Mouse (Mus musculus) hindbrain, embryonic 14.5 days (tissue): ENCODE data around the gene Slc45a3. TPM values are rescaled to one million over a fixed set of nuclear protein-coding genes. Genes with fewer than 3 reads are reported as not detected.

Source experiments
- ATAC-seq: fragments of 200-750 bp; cut with Nextera tagmentation; 2 replicates; pipeline ENCODE4 v1.8.0; 2017; ENCODE audit warnings: moderate number of reproducible peaks, mild to moderate bottlenecking, moderate TSS enrichment, moderate library complexity; ENCODE audit not compliant: low FRiP score
- DNase-seq: peaks from one replicate; pipeline ENCODE4 v3.0.0-alpha.2; 2015; ENCODE audit warnings: low spot score
- H3K27ac ChIP-seq: fragments of 300-500 bp; sonication (generic); 2 replicates; pipeline ENCODE4 v1.5.1; 2014; ENCODE audit warnings: mild to moderate bottlenecking, moderate library complexity
- H3K27me3 ChIP-seq: fragments of 300-500 bp; sonication (generic); 2 replicates; pipeline ENCODE4 v1.6.1; 2014; ENCODE audit warnings: mild to moderate bottlenecking, low read length, mixed read lengths; ENCODE audit not compliant: control insufficient read depth, insufficient read depth
- H3K36me3 ChIP-seq: fragments of 300-500 bp; sonication (generic); replicated peaks from 2 replicates; pipeline ENCODE4 v1.6.1; 2014; ENCODE audit not compliant: control insufficient read depth, insufficient read depth
- H3K4me1 ChIP-seq: fragments of 300-500 bp; sonication (generic); replicated peaks from 2 replicates; pipeline ENCODE4 v1.6.1; 2014; ENCODE audit warnings: antibody characterized with exemption, low read length, mixed read lengths; ENCODE audit not compliant: control insufficient read depth, insufficient read depth
- H3K4me2 ChIP-seq: fragments of 300-500 bp; sonication (generic); replicated peaks from 2 replicates; pipeline ENCODE4 v1.6.1; 2014; ENCODE audit warnings: mild to moderate bottlenecking, moderate library complexity
- H3K4me3 ChIP-seq: fragments of 300-500 bp; sonication (generic); replicated peaks from 2 replicates; pipeline ENCODE4 v1.5.1; 2014; ENCODE audit warnings: mild to moderate bottlenecking, low read length
- H3K9ac ChIP-seq: fragments of 300-500 bp; sonication (generic); 2 replicates; pipeline ENCODE4 v1.6.1; 2014
- H3K9me3 ChIP-seq: fragments of 300-500 bp; sonication (generic); 2 replicates; pipeline ENCODE4 v1.6.1; 2016; ENCODE audit warnings: low read length; ENCODE audit not compliant: control insufficient read depth
- WGBS: fragments of 180-500 bp; shearing (Covaris S2); extraction: QIAGEN DNeasy Blood & Tissue Kit; methylation state at CpG from one replicate; pipeline ENCODE4 v1.1.7; 2014; 5-methylcytosine and 5-hydroxymethylcytosine counted together
- polyA plus RNA-seq: library from polyadenylated mRNA; unstranded; fragments of >200 nt; fragmentation: Nextera tagmentation; extraction: Ambion mirVana; gene quantifications from 2 replicates; pipeline ENCODE4 v1.2.1, GENCODE M21; 2014

Slc45a3 gene
- polyA plus RNA-seq, 1 experiment from 2014 or later, result 0.82 TPM

DNA sequence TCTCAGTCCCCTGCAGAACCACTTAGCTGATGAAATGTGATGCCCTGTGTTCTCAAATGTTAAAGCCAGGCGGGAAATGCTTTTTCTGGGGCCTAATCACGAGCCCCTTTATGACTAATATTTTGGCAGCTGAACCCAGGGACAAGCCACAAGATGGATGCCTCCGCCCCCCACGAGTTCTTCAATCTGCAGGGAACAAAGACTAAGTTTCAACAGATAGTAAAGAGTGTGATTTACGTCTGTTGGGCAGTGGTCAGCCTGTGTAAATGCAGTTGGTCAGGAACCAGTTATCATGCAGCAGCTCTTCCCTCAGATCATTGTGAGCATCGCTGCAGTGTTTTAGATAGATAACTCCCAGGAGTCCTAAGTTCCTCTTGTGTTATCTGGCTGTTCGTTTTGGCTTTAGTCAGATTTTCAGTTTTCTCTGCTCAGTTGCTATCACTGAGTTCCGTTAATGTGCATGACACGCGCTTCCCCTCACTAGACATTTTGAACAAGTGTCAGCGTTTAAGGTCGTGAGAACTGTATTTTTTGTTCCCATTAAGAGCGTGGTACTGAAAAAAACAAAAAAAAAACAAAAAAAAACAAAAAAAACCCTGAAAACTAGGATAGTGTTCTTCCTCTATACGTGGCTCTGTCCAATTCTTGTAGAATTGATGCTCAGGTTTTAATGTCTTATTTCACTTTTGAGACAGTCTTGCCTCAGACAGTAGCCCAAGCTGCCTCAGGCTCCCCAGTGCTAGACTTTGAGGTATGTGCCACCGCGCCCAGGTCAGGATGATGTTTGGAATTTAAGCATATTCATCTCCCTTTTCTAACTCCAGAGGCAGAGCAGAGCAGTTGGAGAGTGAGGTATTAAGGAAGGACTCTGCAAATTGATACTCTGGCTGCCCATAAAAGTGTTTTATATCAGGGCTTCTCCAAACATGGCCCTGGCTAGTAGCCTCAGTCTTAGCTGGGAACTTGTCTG lies 19.9 kb upstream of the Slc45a3 start:
- no peak overlapping the region for H3K4me2 ChIP-seq
- DNase-seq (no peak), ATAC-seq (no peak)
- H3K9ac ChIP-seq, result no peak overlapping the region
- no peak overlapping the region for H3K4me3 ChIP-seq
- H3K27me3 ChIP-seq, result no peaks in the 10 kb centered on the region
- H3K4me1 ChIP-seq, result no peaks in the 10 kb centered on the region
- H3K27ac ChIP-seq, result no peak overlapping the region
- WGBS, result 64% methylated on average over 16 of the region's 16 CpGs
- no peaks in the 10 kb centered on the region for H3K9me3 ChIP-seq
- H3K36me3 ChIP-seq, result no peaks in the 10 kb centered on the region

- DNase-seq, result no peak
Observed at GRCm38 (mm10) chr1:131945674-131946440, 16.9 kb upstream of the Slc45a3 start.

DNA sequence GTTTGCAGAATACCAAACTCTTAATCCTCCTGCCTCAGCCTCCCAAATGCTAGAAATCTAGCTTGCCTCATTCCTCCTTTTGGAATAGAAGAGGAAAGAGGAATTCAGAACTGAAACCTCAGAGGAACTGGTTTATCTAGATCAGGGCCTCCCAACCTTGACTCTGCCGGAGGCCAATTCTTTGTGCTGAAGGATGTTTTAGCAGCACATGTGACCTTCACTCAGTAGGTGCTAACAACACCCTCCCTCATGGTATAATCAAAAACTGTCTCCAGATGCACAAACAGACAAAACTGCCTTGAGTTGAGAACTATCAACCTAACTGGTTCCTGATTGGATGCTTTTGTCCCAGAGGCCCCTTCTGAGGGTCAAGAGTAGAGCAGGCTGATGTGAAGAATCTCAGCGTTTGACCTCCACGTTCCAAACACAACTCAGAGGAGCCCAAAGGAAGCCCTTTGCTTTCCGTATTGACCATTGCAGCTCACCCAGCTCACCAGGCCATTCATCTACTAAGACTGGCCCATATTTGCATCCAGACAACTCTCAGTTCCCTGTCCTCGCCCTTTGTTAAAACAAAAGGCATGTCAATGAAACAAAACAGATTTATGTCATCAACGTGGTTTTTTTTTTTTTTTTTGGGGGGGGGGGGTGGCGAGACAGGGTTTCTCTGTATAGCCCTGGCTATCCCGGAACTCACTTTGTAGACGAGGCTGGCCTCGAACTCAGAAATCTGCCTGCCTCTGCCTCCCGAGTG lies 16.1 kb upstream of the Slc45a3 start:
- Histone ChIP-seq H3K36me3 (no peaks in the 10 kb centered on the region), H3K4me1 (no peaks in the 10 kb centered on the region), H3K27me3 (no peaks in the 10 kb centered on the region), H3K9ac (no peak overlapping the region), H3K27ac (no peak overlapping the region), H3K4me3 (no peak overlapping the region), H3K4me2 (no peak overlapping the region), H3K9me3 (no peaks in the 10 kb centered on the region)
- DNase-seq (no peak), ATAC-seq (no peak)
- 87% methylated on average over 11 of the region's 11 CpGs for WGBS

More at GRCm38 (mm10) chr1:131945674-131946440, 16.9 kb upstream of the Slc45a3 start:
- no peak overlapping the region for H3K9ac ChIP-seq
- H3K4me2 ChIP-seq, result no peak overlapping the region
- no peak for ATAC-seq
- no peaks in the 10 kb centered on the region for H3K27me3 ChIP-seq
- 66% methylated on average over 10 of the region's 10 CpGs for WGBS
- no peaks in the 10 kb centered on the region for H3K9me3 ChIP-seq
- no peaks in the 10 kb centered on the region for H3K4me1 ChIP-seq
- no peak overlapping the region for H3K4me3 ChIP-seq
- H3K36me3 ChIP-seq, result no peaks in the 10 kb centered on the region
- no peak overlapping the region for H3K27ac ChIP-seq

- no peak overlapping the region for H3K4me2 ChIP-seq
- no peak overlapping the region for H3K27ac ChIP-seq
- H3K27me3 ChIP-seq, result no peaks in the 10 kb centered on the region
- ATAC-seq (no peak; the same call in 1 of the 2 replicates), DNase-seq (no peak)
- no peaks in the 10 kb centered on the region for H3K4me1 ChIP-seq
- WGBS, result 46% methylated on average over 1 of the region's 1 CpGs
- no peaks in the 10 kb centered on the region for H3K36me3 ChIP-seq
- H3K9ac ChIP-seq, result no peak overlapping the region
- H3K9me3 ChIP-seq, result no peaks in the 10 kb centered on the region
- H3K4me3 ChIP-seq, result no peak overlapping the region
Observed at GRCm38 (mm10) chr1:131947997-131948525, 14.7 kb upstream of the Slc45a3 start.

GRCm38 (mm10) chr1:131954242-131954865 lies 8.4 kb upstream of the Slc45a3 start:
- Histone ChIP-seq H3K9ac (no peak overlapping the region), H3K4me3 (no peak overlapping the region), H3K27me3 (no peaks in the 10 kb centered on the region), H3K4me2 (no peak overlapping the region), H3K9me3 (no peaks in the 10 kb centered on the region), H3K27ac (no peak overlapping the region), H3K4me1 (no peaks in the 10 kb centered on the region), H3K36me3 (no peaks in the 10 kb centered on the region)
- no peak for DNase-seq
- WGBS, result 91% methylated on average over 12 of the region's 12 CpGs
- ATAC-seq, result no peak

- DNase-seq, result no peak
- Histone ChIP-seq H3K9me3 (no peaks in the 10 kb centered on the region), H3K9ac (no peak overlapping the region), H3K36me3 (no peaks in the 10 kb centered on the region), H3K4me1 (no peaks in the 10 kb centered on the region), H3K27ac (no peak overlapping the region), H3K27me3 (no peaks in the 10 kb centered on the region), H3K4me3 (no peak overlapping the region), H3K4me2 (no peak overlapping the region)
- WGBS, result 59% methylated on average over 3 of the region's 3 CpGs
- ATAC-seq, result no peak
Observed at GRCm38 (mm10) chr1:131955131-131955757, 7.5 kb upstream of the Slc45a3 start.

GRCm38 (mm10) chr1:131957416-131957815 lies 5.4 kb upstream of the Slc45a3 start:
- H3K9me3 ChIP-seq, result no peaks in the 10 kb centered on the region

GRCm38 (mm10) chr1:131961004-131961403 lies 1.8 kb upstream of the Slc45a3 start:
- ATAC-seq (no peak), DNase-seq (no peak)
- Histone ChIP-seq H3K4me3 (no peak overlapping the region), H3K36me3 (no peaks in the 10 kb centered on the region), H3K27me3 (peaks cover 10% of the 10 kb centered on the region), H3K9me3 (no peaks in the 10 kb centered on the region), H3K9ac (no peak overlapping the region), H3K4me1 (peaks cover 8% of the 10 kb centered on the region; the same call in 1 of the 2 replicates), H3K4me2 (no peak overlapping the region), H3K27ac (no peak overlapping the region)
- 54% methylated on average over 2 of the region's 2 CpGs for WGBS

More at GRCm38 (mm10) chr1:131957416-131957815, 5.4 kb upstream of the Slc45a3 start:
- H3K27ac ChIP-seq, result no peak overlapping the region
- DNase-seq (no peak), ATAC-seq (no peak)
- whole genome bisulfite sequencing, result 81% methylated on average over 5 of the region's 5 CpGs
- H3K4me3 ChIP-seq, result no peak overlapping the region
- no peak overlapping the region for H3K9ac ChIP-seq
- no peak overlapping the region for H3K4me2 ChIP-seq
- no peaks in the 10 kb centered on the region for H3K36me3 ChIP-seq
- H3K4me1 ChIP-seq, result 0 out of 2 replicates have a peak, but pooled peaks cover under 1% of the 10 kb centered on the region
- no peaks in the 10 kb centered on the region for H3K27me3 ChIP-seq
